Comparison of ENCODE assay signal across 7 mouse cellular contexts in the genomic region with DNA sequence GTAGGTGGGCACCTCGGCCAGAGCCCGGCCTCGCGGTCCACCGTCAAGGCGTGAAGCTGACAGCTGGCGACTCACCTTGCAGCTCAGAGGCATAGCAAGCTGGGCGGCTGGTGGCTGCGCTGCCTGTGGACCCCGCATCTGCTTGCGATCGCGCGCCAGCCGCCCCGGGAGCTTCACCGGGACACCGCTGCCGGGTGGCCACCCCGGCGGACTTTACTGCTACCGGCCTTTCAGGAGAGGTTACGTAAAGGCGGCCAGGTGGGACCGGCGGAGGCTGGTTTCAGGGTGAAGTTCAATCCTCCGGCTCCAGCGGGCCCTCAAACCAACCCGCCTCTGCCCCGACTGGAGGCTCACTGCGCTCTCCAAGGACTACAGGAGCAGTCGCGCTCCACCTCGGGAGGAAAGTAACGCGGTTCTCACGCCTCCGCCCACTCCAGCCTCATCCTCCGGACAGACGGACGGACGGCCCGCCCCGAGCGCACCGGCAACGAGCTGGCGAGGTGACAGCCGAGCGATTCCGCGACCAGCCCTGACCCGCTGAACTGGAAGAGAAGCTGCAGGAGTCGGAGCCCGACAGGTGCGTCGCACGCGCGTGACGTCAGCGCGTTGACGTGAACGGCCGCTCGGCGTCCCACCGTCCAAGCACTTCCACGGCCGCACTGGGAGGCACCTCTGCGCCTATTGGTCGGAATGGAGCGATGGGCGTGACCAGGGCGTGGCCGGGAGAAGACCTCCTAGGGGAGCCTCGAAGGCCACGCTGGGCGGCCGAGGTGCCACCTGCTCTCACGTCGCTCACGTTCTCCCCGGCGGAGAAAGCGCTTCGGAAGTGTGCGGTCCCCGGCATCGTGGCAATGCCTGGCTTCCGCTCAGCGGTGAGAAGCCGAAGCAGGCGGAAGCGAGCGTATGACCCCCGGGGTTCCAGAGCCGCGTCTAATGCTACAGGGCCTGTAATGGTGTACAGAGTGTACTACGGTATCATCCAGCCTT. TPM values are rescaled to one million over a fixed set of nuclear protein-coding genes. Genes with fewer than 3 reads are reported as not detected.
DNase-seq lines count a peak whose midpoint lies in the region; ATAC-seq lines count a peak whose summit lies in the region.

A gene (minus strand): TSS at position 600 of the 987 bp plus-strand sequence.

- no peaks in the 10 kb centered on the region for H3K27me3 ChIP-seq in intestine, embryonic 16.5 days (replicated peaks; ENCODE audit: control insufficient read depth, insufficient read depth, low read length)
- no peaks in the 10 kb centered on the region for H3K27me3 ChIP-seq in midbrain, embryonic 11.5 days (ENCODE audit: control insufficient read depth, insufficient read depth, low read length)

- intact Hi-C loops in left cerebral cortex, postnatal 36 days (cut with DNase I), result loop anchor here (5.0 kb wide), 2 partner anchors 91 to 476 kb away; a partner anchor contains a TSS

- H3K9me3 ChIP-seq in intestine, embryonic 16.5 days (ENCODE audit: control insufficient read depth, low read length), result no peaks in the 10 kb centered on the region
- H3K9me3 ChIP-seq in midbrain, embryonic 11.5 days (ENCODE audit: control insufficient read depth, low read length), result no peaks in the 10 kb centered on the region

- under 1% methylated on average over 101 of the region's 101 CpGs for WGBS in intestine, embryonic 16.5 days
- under 1% methylated on average over 101 of the region's 101 CpGs for WGBS in midbrain, embryonic 11.5 days

- peak within 1 kb of the TSS; percentile 88 for H3K9ac ChIP-seq in intestine, embryonic 16.5 days (ENCODE audit: low read depth, low read length)
- H3K9ac ChIP-seq in midbrain, embryonic 11.5 days (ENCODE audit: low read length), result peak within 1 kb of the TSS; percentile 78

- H3K4me1 ChIP-seq in intestine, embryonic 16.5 days (ENCODE audit: control insufficient read depth, insufficient read depth, low read length), result 0 out of 2 replicates have a peak, but pooled peaks cover 4% of the 10 kb centered on the region
- peaks cover 3% of the 10 kb centered on the region; the same call in 1 of the 2 replicates for H3K4me1 ChIP-seq in midbrain, embryonic 11.5 days (ENCODE audit: control insufficient read depth, insufficient read depth, low read length)

- peak within 1 kb of the TSS; percentile 82 for H3K27ac ChIP-seq in intestine, embryonic 16.5 days (ENCODE audit: low read length)
- peak within 1 kb of the TSS; percentile 53; the same call in 1 of the 2 replicates for H3K27ac ChIP-seq in midbrain, embryonic 11.5 days (ENCODE audit: low read depth, low read length)

- peak; percentile 100 for ATAC-seq in intestine, embryonic 16.5 days
- ATAC-seq in midbrain, embryonic 11.5 days (ENCODE audit: low FRiP score), result peak; percentile 99

- DNase-seq in adrenal gland, adult 8-10 months, result peak; percentile 97
- peak; percentile 96 for DNase-seq in embryo, embryonic 9.5 days (ENCODE audit: extremely low spot score)
- peak; percentile 86 to 96 for DNase-seq in gastrocnemius, postnatal 4 days (ENCODE audit: low spot score in 2 of 2)
- peak; percentile 97 to 98 for DNase-seq in left cerebral cortex, postnatal 36 days (ENCODE audit: low spot score in 2 of 2)
- DNase-seq in midbrain, embryonic 11.5 days (ENCODE audit: low spot score, missing footprints), result peak; percentile 100
- peak; percentile 97 for DNase-seq in skeletal muscle tissue, adult 2 months (ENCODE audit: low read depth, low spot score)

- peak within 1 kb of the TSS; percentile 80 for H3K4me2 ChIP-seq in intestine, embryonic 16.5 days (ENCODE audit: low read depth, low read length)
- peak within 1 kb of the TSS; percentile 89 for H3K4me2 ChIP-seq in midbrain, embryonic 11.5 days

- no peaks in the 10 kb centered on the region for H3K36me3 ChIP-seq in intestine, embryonic 16.5 days (ENCODE audit: control insufficient read depth, insufficient read depth, low read length)
- no peaks in the 10 kb centered on the region for H3K36me3 ChIP-seq in midbrain, embryonic 11.5 days (ENCODE audit: control insufficient read depth, insufficient read depth, low read length)

- H3K4me3 ChIP-seq in intestine, embryonic 16.5 days (ENCODE audit: low read length), result peak within 1 kb of the TSS; percentile 81
- H3K4me3 ChIP-seq in midbrain, embryonic 11.5 days (ENCODE audit: low read depth, low read length), result peak within 1 kb of the TSS; percentile 86

RNA-seq across cellular contexts. Expression of the gene that starts here (rescaled TPM):
- 10 to 100 TPM; 50.9 to 68.9 (median 60.7) TPM for total RNA-seq in adrenal gland, adult 8-10 months (2022)
- total RNA-seq in gastrocnemius, postnatal 4 days (2021), result 10 to 100 TPM; 18.6 to 20.0 TPM
- polyA plus RNA-seq in intestine, embryonic 16.5 days (2015; fragmentation: Nextera tagmentation; extraction: Ambion mirVana), result 30.2 and 30.4 TPM in 2 replicates
- total RNA-seq in left cerebral cortex, postnatal 36 days (2021), result 100 to 1,000 TPM; 132 to 133 TPM
- polyA plus RNA-seq in midbrain, embryonic 11.5 days (2014; fragmentation: Nextera tagmentation; extraction: Ambion mirVana), result 38.6 and 40.4 TPM in 2 replicates

Comparison
In these comparisons a context has a peak if more than half of its experiments do, and no peak if none do; other contexts are left out.
1. Peak in every context shown above with its lines: DNase-seq, ATAC-seq, H3K4me3 ChIP-seq and H3K27ac ChIP-seq.